Mouse (Mus musculus): ENCODE data around the gene Ankrd27.
A peak's percentile ranks its signal among the peaks of the same experiment; 100 is the strongest.

Ankrd27 gene

DNA sequence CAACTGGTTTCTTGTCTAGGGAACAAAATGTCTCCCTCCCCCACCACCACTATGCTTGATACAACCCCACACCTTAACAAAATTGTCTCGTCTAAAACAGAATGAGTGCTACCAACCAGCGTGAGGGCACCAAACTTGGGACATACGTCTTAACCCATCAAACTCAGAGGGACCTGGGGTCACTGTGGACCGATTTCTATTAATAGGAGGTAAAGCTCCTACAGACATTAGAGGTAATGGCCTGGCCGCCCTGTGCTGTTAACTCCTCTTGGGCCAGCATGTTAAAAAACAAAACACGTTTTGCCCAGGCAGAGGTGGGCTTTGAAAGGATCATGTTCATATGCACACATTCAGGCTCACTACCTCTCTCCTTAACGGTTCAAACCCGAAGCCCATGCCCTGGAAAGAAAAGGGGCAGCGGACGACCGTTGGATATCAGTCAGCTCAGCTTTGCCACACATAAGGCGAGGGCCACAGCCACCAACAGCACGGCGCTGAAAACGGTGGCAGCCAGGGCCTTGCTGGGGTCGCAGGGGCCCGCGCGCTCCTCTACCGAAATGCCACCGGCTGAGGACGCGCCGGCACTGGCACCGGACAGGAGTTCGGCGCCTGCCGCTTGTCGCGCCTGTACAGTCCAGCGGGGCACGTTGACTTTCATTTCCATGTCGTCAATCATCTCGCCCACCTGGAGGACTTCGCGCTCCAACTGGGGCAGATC, 1.8 kb upstream of the Ankrd27 start:
- DNase-seq: no peak

DNA sequence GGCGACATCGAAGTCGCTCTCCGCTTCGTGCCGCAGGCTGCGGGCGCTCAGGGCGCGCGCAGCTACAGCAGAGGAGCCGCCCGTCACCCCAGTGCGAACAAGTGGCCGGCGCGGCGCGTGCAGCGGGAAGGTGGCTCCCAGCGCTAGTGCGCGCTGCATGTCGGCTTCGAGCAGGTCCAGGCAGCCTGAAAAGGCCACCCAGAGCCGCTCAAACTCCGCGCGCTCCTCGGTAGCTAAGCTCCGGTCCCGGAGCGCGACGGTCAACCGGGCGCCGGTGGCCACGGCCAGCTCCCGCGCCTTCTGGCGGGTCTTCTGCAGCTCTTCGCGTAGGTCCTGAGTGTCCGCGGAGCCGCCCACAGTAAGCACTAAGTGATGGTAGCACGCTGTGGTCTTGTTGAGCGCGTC, 1.3 kb upstream of the Ankrd27 start:
- DNase-seq: peak in 1 of 2 experiments; percentile 45

DNA sequence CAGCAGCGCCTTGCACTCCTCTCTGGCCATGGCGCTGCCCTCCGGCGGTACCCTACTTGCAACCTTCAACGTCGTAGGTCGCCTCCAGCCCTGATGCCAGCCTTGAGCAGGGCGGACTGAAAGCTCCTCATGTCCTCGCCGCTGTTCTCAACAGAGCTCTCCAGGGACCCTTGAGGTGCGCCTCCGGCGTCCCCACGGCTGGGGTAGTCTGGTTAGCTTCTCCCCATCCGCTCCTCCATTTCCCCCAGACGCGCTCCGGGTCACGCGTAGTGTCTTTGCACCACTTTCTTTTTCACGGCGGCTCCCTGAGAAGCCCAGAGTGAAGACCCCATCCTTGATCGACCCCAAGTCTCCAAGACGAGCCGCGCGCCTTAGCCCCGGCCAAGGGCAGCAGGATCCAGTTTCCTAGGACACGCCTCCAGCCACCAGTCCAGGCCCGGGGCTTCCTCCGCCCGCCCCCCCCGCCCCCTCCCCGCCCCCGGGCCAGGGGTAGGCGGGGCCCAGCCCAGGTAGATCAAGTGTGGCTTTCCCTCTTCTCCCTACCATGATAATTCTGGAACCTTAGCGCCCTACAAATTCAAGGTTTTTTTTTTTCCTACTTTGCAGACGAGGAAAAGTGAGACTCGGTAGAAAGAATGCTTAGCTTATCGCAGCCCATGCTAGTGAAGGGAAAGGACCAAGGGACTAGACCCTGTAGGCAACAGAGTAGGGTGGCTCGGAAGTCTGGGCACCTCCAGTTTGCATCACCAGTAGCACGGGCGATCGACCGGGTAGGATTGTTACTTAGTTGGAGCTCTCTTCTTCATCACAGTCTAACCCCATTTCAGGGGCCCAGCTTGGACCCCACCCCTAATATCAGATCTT, 621 bp upstream of the Ankrd27 start, which contains the start of gene Rgs9bp:
TSS of gene Rgs9bp (minus strand) at position 392 of the 864 bp plus-strand sequence.
- peak; percentile 38 to 53 for DNase-seq

DNA sequence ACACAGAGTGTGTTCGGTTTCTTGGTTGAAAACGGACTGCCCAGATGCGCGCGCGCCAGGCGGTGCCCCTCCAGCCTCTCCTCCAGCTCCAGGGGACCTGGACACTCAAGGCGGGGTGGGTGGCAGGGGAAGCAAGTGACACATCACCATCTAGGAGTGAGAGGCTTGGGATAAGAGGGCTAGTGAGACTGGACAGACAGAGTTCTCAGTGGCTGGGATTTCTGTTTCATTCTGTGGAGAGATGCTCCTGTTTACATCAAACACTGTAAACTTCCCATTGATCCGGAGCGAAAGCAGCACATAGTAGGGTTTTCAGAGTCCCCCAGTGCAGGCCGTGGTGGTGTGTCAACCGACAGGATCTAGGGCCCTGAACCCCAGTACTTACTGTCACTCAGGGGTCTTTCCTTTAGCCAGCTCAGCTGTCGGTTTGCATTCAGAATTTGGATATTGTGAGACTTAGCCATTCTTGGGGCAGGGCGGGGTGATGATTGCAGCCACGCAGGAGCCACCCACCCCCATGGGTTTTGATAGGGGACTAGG, 932 bp downstream of the Ankrd27 start:
- no peak for DNase-seq

DNA sequence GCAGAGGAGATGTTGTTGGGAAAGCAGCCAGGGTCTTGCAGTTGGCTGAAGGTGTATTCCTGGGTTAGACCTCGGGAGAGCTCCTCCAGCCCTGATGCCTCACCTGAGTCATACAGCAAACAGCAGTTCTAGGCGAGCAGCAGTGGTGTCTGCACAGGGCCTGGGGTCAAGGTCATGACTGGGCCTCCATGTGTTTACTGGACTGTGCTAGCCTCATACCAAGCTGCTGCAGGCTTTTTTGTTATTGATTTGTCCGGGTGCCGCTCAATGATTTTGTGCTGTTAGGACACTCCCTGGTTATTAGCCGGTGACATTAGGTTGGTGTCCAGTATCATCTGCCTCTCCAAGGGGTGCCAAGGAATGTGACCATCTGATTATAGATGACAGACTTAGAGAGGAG, 1.7 kb downstream of the Ankrd27 start:
- DNase-seq: no peak

DNA sequence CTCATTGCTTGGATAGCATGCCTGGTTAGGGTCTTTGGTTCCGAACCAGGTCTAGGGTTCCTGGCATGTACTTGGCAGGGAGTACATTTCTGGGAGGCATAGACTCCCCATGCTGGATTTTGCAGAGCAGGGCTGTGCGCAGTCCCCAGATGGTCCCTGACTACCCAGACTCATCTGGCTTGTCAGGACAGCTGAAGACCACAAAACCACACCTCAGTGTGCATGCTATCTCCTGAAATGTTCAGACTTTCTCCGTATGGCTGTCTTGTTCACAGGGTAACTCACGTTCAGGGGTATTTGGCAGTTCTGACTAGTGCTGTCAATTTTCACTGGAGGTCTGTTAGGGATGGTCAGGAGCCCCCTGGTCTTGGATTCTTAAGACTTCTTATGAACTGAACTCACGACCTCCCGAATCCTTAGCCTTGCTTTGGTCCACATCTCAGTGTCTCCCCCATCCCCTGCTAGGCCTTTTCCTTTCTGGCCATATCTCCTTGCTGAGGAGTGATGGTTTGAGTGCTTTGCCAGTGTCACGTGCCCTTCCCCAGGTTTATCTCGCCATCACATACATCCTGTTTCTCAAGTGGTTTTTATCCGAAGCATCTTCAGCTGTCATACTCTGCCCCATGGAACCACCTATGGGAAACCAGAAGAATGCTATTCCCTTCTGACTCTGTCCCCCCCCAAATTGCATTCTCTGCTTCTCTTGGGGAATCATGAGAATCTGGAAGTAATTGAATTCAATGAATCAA, 2.8 kb downstream of the Ankrd27 start:
- DNase-seq: no peak

DNA sequence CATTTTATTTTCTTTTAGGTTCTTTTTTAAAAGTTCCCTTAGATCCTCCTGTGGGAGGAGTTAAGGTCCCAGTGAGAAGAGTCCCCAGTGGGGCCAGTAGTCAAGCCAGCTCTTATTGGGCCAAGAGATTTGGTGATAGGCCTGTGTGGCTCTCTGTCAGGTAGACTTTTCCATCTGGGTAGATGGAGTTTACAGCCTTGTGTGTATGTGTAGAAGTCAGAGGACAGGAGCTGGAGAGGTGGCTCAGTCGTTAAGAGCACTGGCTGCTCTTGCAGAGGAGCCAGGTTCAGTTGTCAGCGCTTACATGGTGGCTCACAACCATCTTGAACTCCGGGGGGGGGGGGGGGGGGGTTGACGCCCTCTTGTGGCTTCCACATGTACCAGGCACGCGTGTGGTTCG, 3.4 kb downstream of the Ankrd27 start:
- no peak for DNase-seq

DNA sequence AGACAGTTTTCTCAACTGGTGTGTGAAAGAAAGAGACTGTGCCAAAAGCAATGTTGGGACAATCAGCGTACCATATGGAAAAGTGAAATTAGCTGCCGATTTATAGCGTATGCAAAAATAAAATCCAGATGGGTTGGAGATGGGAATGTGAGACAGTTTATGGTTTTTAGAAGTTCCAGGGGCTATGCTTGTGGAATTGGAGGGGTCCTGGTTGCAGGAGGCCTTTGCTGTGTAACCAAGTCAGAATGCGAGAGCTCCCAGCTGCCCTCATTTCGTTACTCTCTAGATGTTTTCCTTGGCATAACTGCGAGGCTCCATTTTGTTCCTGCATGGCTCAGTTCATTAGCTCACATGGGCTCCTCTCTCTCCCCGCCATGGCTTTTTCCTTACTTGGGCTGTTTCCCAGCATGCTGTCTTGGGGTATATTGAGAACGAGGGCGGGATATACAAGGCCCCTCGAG, 4.7 kb downstream of the Ankrd27 start:
- DNase-seq: no peak

DNA sequence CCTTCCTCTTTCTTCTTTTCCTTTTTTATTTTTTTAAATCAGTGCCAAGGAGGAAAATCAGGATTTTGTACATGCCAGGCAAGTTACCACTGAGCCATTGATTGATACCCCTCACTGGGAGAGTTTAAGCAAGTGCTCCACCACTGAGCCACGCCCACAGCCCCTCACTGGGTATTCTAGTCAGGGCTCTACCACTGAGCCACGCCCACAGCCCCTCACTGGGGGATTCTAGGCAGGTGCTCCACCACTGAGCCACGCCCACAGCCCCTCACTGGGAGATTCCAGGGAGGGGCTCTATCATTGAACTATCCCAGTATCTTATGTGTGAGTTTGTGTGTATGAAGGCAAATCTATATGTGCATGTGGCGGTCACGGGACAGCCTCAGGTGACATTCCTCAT, 8.3 kb downstream of the Ankrd27 start:
- DNase-seq: no peak

DNA sequence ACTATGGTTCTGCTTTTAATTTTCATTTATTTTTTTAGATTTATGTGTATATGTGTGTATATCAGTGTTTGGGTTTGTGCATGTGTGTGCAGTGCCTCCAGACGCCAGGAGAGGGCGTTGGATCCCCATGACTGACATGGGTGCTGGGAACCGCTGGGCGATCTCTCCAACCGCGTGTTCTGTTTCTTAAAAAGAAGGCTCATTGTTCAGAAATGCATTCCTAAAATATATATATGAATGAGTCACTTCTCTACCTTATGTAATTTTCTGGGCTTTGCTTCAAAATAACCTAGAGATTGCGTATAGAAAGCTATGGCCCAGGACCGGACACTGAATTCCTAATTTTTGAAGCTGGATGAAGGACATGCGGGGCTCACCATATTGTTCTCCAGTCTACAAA, 13.4 kb downstream of the Ankrd27 start:
- no peak for DNase-seq

DNA sequence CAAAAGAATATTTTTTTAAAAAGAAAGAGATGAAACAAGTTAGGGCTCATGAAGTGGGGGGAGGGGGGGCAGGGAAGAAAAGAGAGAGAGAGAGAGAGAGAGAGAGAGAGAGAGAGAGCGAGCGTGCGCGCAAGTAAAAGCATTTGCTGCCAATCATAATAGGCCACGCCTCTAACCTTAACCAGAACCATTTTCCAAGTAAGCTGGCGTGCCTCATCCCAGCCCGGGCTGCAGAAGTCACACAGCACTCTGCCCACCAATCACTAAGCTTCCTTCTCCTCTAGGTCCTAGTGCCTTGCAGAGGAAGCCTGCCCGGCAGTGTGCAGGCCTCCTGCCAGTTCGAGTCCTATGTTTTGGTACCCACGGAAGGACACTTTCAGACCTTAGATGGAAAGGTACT, 14.0 kb downstream of the Ankrd27 start:
- no peak for DNase-seq

DNA sequence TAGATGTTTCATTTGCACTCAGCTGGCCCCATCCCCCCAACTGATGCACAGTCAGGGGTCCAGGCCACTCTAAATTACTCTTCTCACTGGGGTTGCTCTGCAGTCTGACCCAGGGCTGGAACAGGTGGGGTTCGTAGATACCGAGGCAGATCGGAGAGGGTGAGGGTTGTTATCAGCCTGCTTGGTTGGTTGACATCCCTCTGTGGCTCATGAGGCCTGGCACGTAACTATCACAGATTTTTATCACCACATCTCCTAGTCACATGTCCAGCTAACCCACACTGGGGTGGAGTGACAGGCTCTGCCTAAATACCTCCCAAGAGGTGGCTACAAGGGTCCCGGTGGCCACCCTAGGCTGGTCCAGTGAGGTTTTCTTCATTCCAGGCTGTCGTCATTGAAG, 15.1 kb downstream of the Ankrd27 start:
- DNase-seq: no peak

DNA sequence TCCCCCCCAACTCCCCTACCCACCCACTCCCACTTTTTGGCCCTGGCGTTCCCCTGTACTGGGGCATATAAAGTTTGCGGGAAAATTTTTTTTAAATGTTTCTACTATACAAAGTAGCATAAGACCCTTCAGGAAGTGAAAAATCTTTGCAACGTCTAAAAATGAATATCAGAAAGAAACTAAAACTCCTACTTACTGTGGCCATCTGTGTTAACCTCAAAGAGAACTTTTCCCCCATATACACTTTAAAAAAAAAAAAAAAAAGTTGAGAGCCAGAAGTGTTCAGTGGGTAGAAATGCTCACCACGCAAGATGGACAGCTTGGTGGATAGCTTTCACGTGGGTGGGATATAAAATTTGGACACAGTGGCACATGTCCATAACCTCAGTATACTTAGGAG, 16.7 kb downstream of the Ankrd27 start:
- no peak for DNase-seq

DNA sequence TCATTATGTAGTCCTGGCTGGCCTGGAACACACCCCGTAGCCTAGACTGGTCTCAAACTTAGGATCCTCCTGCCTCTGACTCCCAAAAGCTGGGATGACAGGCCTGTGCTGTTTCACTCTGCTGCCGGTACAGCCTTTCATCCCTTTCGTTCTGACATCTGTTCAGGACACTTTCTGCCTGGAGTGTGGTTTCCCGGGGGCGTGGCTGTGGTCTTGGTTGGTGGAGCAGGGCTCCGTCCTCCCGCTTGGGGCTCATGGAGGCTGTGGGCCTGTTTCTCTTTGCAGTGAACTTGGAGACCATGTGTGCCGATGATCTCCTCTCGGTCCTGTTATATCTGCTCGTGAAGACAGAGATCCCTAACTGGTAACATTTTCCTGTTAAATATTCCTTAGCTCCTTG, 20.8 kb downstream of the Ankrd27 start:
- DNase-seq: no peak

DNA sequence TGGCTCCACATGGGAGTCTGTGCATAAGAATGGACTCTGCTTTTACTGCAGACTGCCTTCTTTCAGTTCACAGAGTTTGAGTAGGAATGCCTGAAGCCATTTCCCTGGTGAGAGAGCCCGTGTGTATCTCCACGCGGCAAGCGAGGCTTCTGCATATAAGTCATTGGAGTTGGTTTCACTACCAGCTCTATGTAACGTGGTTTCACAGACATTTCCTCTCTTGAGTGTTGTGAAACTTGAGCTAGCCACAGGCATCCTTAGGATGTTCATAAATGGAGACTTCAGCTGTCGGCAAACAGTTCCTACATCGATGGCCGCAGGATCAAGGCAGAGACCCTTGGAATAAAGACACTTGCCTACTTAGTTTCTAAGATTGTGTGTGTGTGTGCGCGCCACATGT, 23.2 kb downstream of the Ankrd27 start:
- no peak for DNase-seq

DNA sequence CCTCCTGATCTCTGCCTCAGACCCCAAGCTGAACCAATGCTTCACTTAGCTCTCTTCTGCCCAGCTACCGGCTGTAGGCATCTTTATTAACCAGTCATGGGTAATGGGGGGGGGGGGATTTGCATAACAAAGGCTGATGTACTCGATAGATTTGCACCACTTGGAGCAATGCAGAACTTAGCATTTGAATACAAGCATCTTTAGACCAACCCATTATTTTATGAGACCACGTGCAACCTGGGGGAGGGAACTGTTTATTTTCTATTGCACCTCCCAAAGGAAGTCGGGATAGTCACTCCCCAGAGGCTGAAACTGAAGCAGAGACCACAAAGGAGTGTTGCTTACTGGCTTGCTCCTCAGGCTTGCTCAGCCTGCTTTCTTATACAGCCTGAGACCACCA, 31.5 kb downstream of the Ankrd27 start:
- no peak for DNase-seq

DNA sequence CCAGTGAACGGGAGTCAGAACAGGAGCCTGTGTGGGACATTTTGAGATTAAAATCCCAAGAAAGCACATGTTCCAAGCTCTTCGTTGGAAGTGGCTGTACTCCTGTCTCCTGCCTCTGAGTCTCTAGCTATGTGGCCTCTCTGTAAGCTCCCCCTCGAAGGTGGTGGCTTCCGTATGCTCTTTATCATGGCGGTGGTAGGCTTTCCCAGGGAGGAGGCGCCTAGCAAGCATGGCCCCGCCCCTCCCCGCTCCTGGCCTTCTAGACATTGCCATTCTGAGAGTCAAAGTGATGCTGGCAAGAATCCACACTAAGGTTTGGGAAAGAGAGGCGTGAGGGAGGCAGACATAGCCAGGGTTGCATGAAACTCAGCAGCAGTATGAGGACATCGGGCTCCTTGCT, 36.6 kb downstream of the Ankrd27 start:
- DNase-seq: no peak

DNA sequence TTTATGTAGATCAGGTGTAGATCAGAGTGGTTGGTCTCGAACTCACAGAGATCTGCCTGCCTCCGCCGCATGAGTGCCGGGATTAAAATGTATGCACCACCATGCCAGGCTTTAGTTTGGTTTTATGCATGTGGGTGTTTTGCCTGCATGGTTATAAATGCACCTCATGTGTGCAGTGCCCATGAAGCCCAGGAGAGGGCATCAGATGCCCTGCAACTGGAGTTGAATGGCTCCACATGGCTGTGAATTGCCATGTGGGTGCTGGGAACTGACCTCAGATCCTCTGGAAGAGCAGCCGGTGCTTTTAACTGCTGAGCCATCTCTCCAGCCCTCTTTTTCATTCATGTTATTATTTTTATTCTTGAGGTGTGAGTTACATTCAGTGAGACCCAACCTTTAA, 40.0 kb downstream of the Ankrd27 start:
- no peak for DNase-seq

DNA sequence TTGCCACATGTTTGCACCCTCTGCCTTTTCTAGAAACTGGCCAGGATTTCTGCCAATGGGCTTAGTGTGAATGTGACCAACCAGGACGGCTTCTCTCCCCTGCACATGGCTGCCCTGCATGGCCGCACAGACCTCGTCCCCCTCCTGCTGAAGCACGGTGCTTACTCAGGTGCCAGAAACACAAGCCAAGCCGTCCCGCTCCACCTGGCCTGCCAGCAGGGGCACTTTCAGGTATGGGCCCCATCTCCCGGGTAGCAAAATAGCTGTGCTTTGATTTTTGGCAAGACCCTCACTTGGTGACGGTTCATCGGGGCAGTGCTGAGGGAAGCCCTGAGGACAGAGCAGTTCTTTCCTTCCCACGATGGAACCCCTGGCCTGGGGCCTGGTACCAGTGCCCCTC, 41.3 kb downstream of the Ankrd27 start:
- no peak for DNase-seq

DNA sequence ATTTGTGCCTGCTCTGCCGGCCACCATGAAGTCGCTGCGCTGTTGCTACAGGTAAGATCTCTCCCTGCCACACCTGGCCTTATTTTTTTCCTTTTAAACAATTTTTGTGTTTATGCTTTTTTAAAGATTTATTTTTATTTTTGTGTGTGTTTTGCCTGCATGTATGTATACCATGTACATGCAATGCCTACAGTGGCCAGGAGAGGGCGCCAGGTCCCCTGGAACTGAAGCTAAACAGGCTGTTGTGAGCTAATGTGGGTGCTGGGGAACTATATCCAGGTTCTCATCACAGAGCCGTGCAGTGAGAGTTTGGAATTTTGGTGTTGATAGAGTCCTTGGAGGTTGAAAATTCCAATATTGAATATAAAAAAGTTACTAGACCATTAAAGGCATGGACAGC, 42.5 kb downstream of the Ankrd27 start:
- peak in 1 of 2 experiments; percentile 46 for DNase-seq

DNA sequence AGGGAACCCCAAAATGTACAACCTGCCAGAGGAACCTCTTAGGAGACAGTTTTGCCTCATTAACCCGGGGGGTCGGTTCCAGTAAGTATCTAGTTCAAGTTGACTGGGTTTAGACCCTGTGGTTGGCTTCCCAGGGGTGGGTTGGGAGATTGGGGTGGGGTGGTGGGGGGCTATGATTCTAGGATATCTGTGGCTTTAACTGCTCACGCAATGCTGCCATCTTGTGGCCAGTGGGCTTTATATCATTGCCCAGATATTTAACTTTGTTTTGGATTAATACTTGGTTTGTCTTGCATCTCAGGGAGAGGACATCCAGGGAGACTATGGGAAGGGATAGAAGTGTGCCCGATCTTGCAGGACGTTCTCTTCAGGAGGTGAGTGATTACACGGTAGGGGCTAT, 50.2 kb downstream of the Ankrd27 start:
- DNase-seq: peak in 1 of 2 experiments; percentile 31

DNA sequence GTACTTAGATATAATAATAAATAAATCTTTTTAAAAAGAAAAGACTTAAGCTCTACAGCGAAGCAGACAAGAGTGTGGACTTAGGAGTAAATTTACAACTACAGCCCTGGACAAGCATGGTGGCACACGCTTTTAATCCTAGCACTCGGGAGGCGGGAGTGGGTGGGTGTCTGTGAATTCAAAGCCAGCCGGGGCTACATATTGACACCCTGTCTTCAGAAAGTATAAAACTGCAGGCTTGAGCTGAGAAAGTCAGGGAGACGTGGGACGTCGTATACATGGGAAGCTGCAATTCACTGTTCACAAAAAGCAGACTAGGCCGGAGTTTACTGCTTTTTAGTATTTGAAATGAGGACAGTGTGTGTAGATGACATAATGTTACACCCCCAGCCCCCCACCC, 50.8 kb downstream of the Ankrd27 start:
- no peak for DNase-seq

DNA sequence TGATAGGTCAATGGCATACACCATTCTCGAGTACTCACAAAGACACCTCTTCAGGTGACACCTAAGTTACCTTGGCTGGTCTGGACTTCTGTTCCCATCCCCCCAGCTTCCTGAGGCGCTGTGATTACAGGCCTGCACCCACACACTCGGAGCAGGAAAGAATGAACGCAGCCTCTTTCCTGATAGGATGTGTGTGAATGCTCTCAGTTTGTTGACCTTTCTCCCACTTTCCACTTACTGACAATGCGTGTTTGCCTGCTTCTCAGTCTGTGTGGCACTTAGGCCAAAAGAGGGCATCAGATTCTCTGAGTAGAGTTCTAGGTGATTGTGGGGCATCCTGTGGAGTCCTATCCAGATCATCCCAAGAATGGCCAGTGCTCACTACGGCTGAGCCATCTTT, 54.0 kb downstream of the Ankrd27 start:
- DNase-seq: no peak
